Mouse (Mus musculus): ENCODE results near the gene Tfap4.

DNA sequence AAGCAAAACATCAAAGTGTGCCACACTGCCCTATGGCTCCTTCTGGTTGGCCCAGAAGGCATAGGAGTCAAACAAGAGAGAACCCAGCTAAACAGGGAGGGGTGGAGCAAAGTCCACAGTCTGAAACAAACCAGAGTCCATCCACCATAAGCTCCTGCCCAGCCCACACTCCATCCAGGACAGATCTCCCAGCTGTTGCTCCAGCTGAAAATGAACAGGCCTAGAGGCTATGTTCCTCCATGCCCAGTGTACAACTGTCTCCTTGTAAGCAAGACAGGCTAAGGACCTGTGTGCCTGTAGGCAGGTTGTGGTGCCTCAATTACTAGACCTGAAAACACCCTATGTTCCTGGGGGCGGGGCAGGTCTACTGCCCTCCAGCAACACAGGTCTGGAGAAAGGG lies 2.6 kb downstream of the Tfap4 start:
- TF ChIP-seq POLR2A (IDR thresholded peaks at IDR 0.05; ENCODE audit: borderline replicate concordance, extremely low read depth, insufficient read depth, insufficient read length, poor library complexity, severe bottlenecking) (no peak), CTCF (IDR thresholded peaks at IDR 0.05; ENCODE audit: borderline replicate concordance, extremely low read depth, insufficient read depth, insufficient read length) (no peak)

Data from brain, embryonic 14.5 days (tissue).